17 mouse cellular contexts compared by ENCODE assay signal in the genomic region with DNA sequence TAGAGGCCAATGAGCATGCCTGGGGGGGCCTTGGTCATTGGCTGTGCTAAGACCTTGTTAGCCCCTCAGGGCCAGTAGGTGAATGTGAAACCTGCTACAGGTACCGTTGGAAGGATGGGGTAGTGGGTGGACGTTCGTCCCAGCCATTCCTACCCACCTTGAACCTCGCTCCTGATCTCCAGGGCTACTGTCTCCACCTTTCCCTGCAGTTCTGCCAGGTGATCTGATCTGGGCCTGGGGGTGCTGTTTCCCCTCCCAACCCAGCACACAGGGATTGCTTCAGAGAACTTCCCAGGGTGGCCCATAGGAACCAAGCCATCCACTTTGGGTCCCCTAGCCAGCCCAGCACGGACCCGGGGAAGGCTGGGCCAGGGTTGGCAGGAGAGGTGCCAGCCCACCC. TPM values are rescaled to one million over a fixed set of nuclear protein-coding genes. Genes with fewer than 3 reads are reported as not detected.
"Had no signal": no experiment of that assay in that cellular context is flagged by ENCODE, and none has a peak within 500 bp of the region (broad histone marks: within the 10 kb centered on the region; RNA-seq: fewer than 3 reads in every experiment).

No protein-coding gene starts in this region.

- H3K9me3 ChIP-seq: limb, embryonic 12.5 days; liver, embryonic 13.5 days; lung, embryonic 15.5 days; megakaryocyte, embryonic 14.5 days; midbrain, embryonic 15.5 days; neural tube, embryonic 13.5 days had no signal

- H3K4me3 ChIP-seq: left cerebral cortex, adult 2 months; limb, embryonic 12.5 days; liver, embryonic 13.5 days; lung, embryonic 15.5 days; megakaryocyte, embryonic 14.5 days; midbrain, embryonic 15.5 days; neural tube, embryonic 13.5 days had no signal

- H3K4me2 ChIP-seq: limb, embryonic 12.5 days; liver, embryonic 13.5 days; lung, embryonic 15.5 days; midbrain, embryonic 15.5 days; neural tube, embryonic 13.5 days had no signal

- H3K27ac ChIP-seq: left cerebral cortex, adult 2 months; limb, embryonic 12.5 days; lung, embryonic 15.5 days; macrophage; midbrain, embryonic 15.5 days; neural tube, embryonic 13.5 days had no signal

- H3K27me3 ChIP-seq: limb, embryonic 12.5 days; liver, embryonic 13.5 days; lung, embryonic 15.5 days; megakaryocyte, embryonic 14.5 days; midbrain, embryonic 15.5 days; neural tube, embryonic 13.5 days had no signal

- ATAC-seq: liver, postnatal 0 days; midbrain, embryonic 15.5 days had no signal

- H3K9ac ChIP-seq: limb, embryonic 12.5 days; liver, embryonic 13.5 days; liver, postnatal 0 days; lung, embryonic 15.5 days; midbrain, embryonic 15.5 days; neural tube, embryonic 13.5 days had no signal

- DNase-seq: kidney, postnatal 10 days; kidney, postnatal 4 days; liver; liver, embryonic 13.5 days; liver, postnatal 0 days; lung, postnatal 14 days; retina, postnatal 1 day; spleen, adult 18-20 months; thymus, postnatal 36 days had no signal

RNA-seq across cellular contexts. Expression of a gene that starts 35.3 kb away (rescaled TPM):
- total RNA-seq: monocyte, adult 5-6 weeks had no signal
